Mouse (Mus musculus): Measurements from ENCODE around the gene Derl3. TPM values are rescaled to one million over a fixed set of nuclear protein-coding genes. Genes with fewer than 3 reads are reported as not detected.
"Not testable (repeated sequence)": the region's sequence is repeated elsewhere in the genome, so short reads cannot be mapped to it uniquely, and the experiment has no call there.

The Derl3 gene
- polyA plus RNA-seq, 1 experiment from 2014 or later, result 5.1 TPM

DNA sequence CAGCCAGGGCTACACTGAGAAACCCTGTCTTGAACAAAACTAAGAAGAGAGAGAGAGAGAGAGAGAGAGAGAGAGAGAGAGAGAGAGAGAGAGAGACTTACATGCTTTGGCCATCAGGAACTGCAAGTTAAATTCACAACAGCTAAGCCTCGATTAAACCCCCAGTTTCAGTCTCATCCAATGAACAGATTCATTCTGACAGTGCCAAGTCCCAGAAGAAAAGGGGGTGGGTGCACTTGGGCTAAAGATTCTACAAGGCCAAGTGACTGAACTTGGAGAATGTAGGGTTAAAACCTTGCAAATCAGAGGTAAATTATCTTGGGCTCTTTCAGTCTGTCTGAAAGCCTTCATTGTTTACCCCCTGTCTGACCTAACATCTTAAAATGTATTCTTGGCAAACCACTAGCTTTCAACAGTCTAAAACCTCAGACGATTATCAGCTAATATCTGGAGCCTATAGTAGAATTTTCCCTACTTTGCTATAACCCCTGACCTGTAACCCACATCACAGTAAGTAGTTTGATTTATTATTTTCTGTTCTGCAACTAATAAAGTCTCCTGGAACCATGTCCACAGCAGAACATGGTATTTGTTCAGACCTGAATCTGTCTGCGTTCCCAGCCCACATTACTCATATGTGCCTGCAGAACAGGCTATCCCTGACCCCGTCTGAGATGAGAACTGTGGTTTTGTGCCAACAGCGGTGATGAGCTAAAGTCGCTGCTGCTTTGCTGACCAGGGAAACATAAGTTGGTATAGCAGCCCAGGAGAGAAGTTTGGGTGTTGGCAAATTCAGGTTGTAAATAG is 12.2 kb upstream of the Derl3 start:
- no peak overlapping the region for H3K4me2 ChIP-seq
- no peaks in the 10 kb centered on the region for H3K4me1 ChIP-seq (replicated peaks; ENCODE audit: control insufficient read depth, insufficient read depth, low read length)
- no peaks in the 10 kb centered on the region for H3K9me3 ChIP-seq (ENCODE audit: control insufficient read depth, low read length)
- H3K4me3 ChIP-seq (ENCODE audit: low read depth, low read length), result no peak overlapping the region
- H3K9ac ChIP-seq (ENCODE audit: low read depth, low read length), result no peak overlapping the region
- peaks cover 4% of the 10 kb centered on the region; the same call in 1 of the 2 replicates for H3K27me3 ChIP-seq (replicated peaks; ENCODE audit: control insufficient read depth, insufficient read depth, low read length)
- ATAC-seq (replicated peaks; ENCODE audit: low FRiP score) (no peak), DNase-seq (ENCODE audit: low spot score) (no peak)
- 0 out of 2 replicates have a peak overlapping the region, but pooled peaks have one; percentile 38 for H3K27ac ChIP-seq (ENCODE audit: low read depth, low read length)
- WGBS, result 62% methylated on average over 6 of the region's 6 CpGs
- H3K36me3 ChIP-seq (ENCODE audit: control insufficient read depth, insufficient read depth, low read length), result no peaks in the 10 kb centered on the region

DNA sequence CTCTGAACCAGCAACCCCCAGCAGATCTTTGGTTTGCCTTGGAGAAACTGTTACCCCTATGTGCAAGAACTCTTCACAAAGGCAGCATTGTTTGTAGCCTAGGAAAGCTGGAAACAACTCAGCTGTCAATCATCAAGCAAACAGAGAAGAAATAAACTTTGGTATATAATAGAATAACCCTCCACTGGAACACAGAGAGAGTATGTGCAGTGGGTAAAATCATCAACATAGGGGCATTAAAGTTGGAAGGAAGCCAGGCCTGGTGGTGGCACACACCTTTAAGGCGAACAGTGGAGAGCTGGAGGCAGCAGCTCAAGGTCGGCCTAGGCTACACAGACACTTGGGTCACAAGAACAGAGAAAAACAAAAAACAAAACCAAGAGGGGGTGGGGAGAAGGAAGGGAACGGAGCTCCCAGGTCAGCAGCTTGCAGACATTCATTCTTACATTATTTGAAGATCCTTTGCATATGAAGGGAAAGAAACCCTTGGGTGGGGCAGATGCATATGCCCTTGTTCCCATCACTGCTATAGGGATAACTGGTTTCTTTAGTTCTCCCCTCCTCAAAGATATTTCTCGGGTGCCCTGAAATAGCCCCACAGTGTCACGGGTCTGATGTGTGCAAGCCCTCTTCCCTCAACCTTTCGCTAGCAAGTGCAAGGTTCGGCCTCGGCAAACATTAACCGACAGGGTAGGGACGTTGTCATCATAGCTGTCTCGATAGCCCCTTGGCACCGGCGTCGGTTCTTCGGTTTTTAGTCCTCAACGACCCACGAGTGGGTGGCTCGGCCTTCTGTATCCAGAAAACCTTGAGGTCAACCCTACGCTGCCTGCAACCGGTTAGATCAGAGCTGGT is 11.4 kb upstream of the Derl3 start:
- H3K9me3 ChIP-seq (ENCODE audit: control insufficient read depth, low read length), result no peaks in the 10 kb centered on the region
- no peaks in the 10 kb centered on the region for H3K4me1 ChIP-seq (replicated peaks; ENCODE audit: control insufficient read depth, insufficient read depth, low read length)
- no peak overlapping the region; the same call in 1 of the 2 replicates for H3K4me3 ChIP-seq (ENCODE audit: low read depth, low read length)
- H3K27ac ChIP-seq (ENCODE audit: low read depth, low read length), result peak overlapping the region; percentile 38
- 25% methylated on average over 20 of the region's 20 CpGs for WGBS
- no peaks in the 10 kb centered on the region for H3K36me3 ChIP-seq (ENCODE audit: control insufficient read depth, insufficient read depth, low read length)
- DNase-seq (ENCODE audit: low spot score) (peak; percentile 40), ATAC-seq (replicated peaks; ENCODE audit: low FRiP score) (peak; percentile 57; the same call in 1 of the 2 replicates)
- H3K27me3 ChIP-seq (replicated peaks; ENCODE audit: control insufficient read depth, insufficient read depth, low read length), result peaks cover 4% of the 10 kb centered on the region; the same call in 1 of the 2 replicates
- no peak overlapping the region for H3K9ac ChIP-seq (ENCODE audit: low read depth, low read length)
- H3K4me2 ChIP-seq, result peak overlapping the region; percentile 35

DNA sequence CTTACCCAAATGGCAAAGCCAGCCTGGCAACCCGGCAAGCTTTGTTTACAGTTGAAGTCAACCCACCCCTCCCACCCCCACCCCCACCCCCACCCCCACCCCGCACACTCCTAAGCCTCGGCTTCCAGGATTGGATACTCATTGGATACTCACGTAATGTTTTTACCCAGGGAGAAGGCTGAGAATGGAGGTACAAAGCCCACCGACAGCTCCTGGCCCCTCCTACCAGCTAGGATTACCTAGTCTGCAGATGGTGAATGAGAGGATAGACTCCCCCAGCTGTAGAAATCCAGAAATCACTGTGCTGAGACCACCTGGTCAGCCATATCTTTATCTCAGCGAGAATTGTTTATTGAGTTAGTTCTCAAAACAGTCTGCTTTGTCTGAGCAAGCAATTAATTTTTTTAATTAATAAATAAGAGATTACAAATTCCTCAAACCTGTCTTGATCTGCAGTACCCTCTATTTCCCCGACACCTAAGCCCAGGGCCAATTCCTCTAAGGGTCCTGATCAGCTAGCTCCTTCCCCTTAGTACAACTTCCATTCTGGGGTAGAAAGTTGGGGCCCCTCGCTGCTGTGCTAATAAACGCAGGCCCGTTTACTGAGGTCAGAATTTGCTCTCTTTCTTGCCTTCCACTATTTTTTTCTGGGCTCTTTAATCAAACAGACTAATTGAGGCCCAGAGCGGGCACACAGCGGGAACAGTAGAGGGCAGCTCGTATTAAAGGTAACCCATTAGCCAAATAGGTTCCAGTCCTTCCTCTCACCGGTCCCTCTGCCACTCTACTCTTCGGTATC is 10.6 kb upstream of the Derl3 start:
- H3K27ac ChIP-seq (ENCODE audit: low read depth, low read length), result peak overlapping the region; percentile 55
- DNase-seq (ENCODE audit: low spot score) (no peak), ATAC-seq (replicated peaks; ENCODE audit: low FRiP score) (peak; percentile 63; the same call in 1 of the 2 replicates)

DNA sequence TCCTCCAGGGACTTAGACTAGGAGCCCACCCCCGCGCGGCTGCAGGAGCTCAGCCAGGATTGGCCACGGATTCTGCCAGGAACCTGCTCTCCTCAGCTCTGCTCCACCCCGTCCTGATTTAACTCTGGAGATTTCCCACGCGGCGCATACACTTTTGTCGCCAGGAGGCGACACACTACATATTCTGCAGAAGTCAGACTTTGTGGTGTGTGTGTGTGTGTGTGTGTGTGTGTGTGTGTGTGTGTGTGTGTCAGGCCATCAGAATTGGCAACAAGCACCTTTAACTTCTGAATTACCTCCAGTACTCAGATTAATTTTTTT is 10.0 kb upstream of the Derl3 start:
- under 1% methylated on average over 10 of the region's 10 CpGs for WGBS
- H3K27ac ChIP-seq (ENCODE audit: low read depth, low read length), result peak overlapping the region; percentile 55

More for the DNA sequence above, 10.6 kb upstream of the Derl3 start:
- Histone ChIP-seq H3K9ac (ENCODE audit: low read depth, low read length) (no peak overlapping the region), H3K9me3 (ENCODE audit: control insufficient read depth, low read length) (no peaks in the 10 kb centered on the region), H3K4me2 (peak overlapping the region; percentile 50), H3K4me1 (replicated peaks; ENCODE audit: control insufficient read depth, insufficient read depth, low read length) (no peaks in the 10 kb centered on the region), H3K4me3 (ENCODE audit: low read depth, low read length) (peak overlapping the region; percentile 17), H3K27me3 (replicated peaks; ENCODE audit: control insufficient read depth, insufficient read depth, low read length) (peaks cover 4% of the 10 kb centered on the region; the same call in 1 of the 2 replicates), H3K36me3 (ENCODE audit: control insufficient read depth, insufficient read depth, low read length) (no peaks in the 10 kb centered on the region)
- 12% methylated on average over 15 of the region's 15 CpGs for WGBS

DNA sequence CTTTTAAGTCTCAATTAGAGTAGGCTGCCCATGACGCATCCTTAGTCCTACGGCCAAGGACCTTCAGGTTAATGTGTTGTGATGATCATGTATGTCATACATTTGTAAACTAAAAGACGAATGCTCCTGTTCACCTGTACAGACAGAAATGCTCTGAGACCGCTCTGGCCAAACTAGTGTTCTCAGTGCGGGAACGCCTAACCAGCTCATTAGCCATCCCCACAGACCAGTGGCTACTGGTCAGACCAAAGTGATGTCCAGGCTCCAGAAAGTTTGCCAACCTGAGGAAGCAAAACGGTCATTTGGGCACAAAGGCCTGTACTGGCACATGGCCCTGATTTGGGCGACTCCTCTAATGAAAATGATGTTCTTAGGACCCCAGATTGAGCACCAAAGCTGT is 8.5 kb upstream of the Derl3 start:
- DNase-seq (ENCODE audit: low spot score) (no peak), ATAC-seq (replicated peaks; ENCODE audit: low FRiP score) (no peak)
- Histone ChIP-seq H3K4me1 (replicated peaks; ENCODE audit: control insufficient read depth, insufficient read depth, low read length) (no peaks in the 10 kb centered on the region), H3K4me3 (ENCODE audit: low read depth, low read length) (no peak overlapping the region), H3K4me2 (no peak overlapping the region), H3K9ac (ENCODE audit: low read depth, low read length) (no peak overlapping the region), H3K27ac (ENCODE audit: low read depth, low read length) (no peak overlapping the region), H3K36me3 (ENCODE audit: control insufficient read depth, insufficient read depth, low read length) (no peaks in the 10 kb centered on the region), H3K27me3 (replicated peaks; ENCODE audit: control insufficient read depth, insufficient read depth, low read length) (peaks cover 4% of the 10 kb centered on the region; the same call in 1 of the 2 replicates), H3K9me3 (ENCODE audit: control insufficient read depth, low read length) (no peaks in the 10 kb centered on the region)
- WGBS, result 87% methylated on average over 8 of the region's 8 CpGs

More for the DNA sequence above, 10.0 kb upstream of the Derl3 start:
- H3K4me2 ChIP-seq, result peak overlapping the region; percentile 50
- H3K4me3 ChIP-seq (ENCODE audit: low read depth, low read length), result peak overlapping the region; percentile 17; the same call in 1 of the 2 replicates
- peaks cover 4% of the 10 kb centered on the region; the same call in 1 of the 2 replicates for H3K27me3 ChIP-seq (replicated peaks; ENCODE audit: control insufficient read depth, insufficient read depth, low read length)
- no peaks in the 10 kb centered on the region for H3K9me3 ChIP-seq (ENCODE audit: control insufficient read depth, low read length)
- H3K9ac ChIP-seq (ENCODE audit: low read depth, low read length), result no peak overlapping the region
- DNase-seq (ENCODE audit: low spot score), result no peak
- no peaks in the 10 kb centered on the region for H3K36me3 ChIP-seq (ENCODE audit: control insufficient read depth, insufficient read depth, low read length)
- H3K4me1 ChIP-seq (replicated peaks; ENCODE audit: control insufficient read depth, insufficient read depth, low read length), result no peaks in the 10 kb centered on the region
- peak; percentile 55 for ATAC-seq (replicated peaks; ENCODE audit: low FRiP score)

DNA sequence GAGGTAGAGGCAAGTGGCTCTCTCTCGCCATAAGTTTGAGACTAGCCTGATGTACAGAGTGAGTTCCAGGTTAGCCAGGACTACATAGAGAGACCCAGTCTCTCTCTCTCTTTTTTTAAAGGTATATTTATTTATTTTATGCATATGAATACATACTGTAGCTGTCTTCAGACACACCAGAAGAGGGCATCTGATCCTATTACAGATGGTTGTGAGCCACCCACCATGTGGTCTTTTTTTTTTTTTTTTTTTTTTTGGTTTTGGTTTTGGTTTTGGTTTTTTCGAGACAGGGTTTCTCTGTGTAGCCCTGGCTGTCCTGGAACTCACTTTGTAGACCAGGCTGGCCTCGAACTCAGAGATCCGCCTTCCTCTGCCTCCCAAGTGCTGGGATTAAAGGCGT is 5.7 kb upstream of the Derl3 start:
- ATAC-seq (replicated peaks; ENCODE audit: low FRiP score); H3K36me3 ChIP-seq (ENCODE audit: control insufficient read depth, insufficient read depth, low read length); H3K9me3 ChIP-seq (ENCODE audit: control insufficient read depth, low read length); H3K9ac ChIP-seq (ENCODE audit: low read depth, low read length); H3K4me3 ChIP-seq (ENCODE audit: low read depth, low read length); H3K4me2 ChIP-seq; DNase-seq (ENCODE audit: low spot score); H3K4me1 ChIP-seq (replicated peaks; ENCODE audit: control insufficient read depth, insufficient read depth, low read length); H3K27ac ChIP-seq (ENCODE audit: low read depth, low read length); H3K27me3 ChIP-seq (replicated peaks; ENCODE audit: control insufficient read depth, insufficient read depth, low read length): not testable (repeated sequence)
- WGBS, result 81% methylated on average over 5 of the region's 5 CpGs

DNA sequence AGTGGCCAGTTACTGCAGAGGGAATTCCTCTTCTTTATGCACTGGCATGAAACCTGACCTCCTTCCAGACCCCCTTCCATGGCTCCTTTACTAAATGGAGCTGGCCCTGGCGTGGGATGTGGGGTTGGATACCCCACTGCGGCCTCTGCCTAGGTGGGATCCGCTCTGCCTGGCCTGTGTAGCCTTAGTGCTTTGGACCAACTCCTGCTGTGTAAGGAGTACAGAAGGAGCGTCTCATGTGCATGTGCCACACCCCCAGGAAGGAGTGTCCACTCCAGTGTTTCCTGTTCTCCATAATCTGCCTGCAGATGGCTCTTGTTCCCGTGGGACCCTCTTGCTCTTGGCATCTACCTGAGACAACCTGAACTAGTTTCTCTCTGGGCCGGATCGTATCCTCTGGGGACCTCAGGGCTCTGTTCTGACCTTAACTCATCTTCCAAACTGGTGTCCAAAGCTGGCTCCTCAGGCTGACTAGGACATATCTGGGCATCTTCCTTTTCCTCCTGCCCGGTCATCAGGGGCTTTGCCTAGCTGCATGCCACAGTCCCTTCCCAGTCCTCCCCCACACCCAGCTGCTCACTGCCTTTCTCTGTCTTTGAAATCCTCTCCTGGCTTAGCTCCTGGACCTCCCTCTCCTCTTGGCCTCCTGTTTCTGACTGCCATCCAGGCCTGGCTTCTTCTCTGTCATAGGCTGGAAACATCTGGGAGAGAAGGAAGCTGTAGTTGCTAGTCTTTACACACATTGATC is 3.6 kb upstream of the Derl3 start:
- ATAC-seq (replicated peaks; ENCODE audit: low FRiP score) (no peak), DNase-seq (ENCODE audit: low spot score) (no peak)
- 51% methylated on average over 8 of the region's 8 CpGs for WGBS
- Histone ChIP-seq H3K27ac (ENCODE audit: low read depth, low read length) (no peak overlapping the region), H3K4me2 (no peak overlapping the region), H3K9me3 (ENCODE audit: control insufficient read depth, low read length) (no peaks in the 10 kb centered on the region), H3K9ac (ENCODE audit: low read depth, low read length) (no peak overlapping the region), H3K27me3 (replicated peaks; ENCODE audit: control insufficient read depth, insufficient read depth, low read length) (no peaks in the 10 kb centered on the region), H3K36me3 (ENCODE audit: control insufficient read depth, insufficient read depth, low read length) (peaks cover 4% of the 10 kb centered on the region; the same call in 1 of the 2 replicates), H3K4me1 (replicated peaks; ENCODE audit: control insufficient read depth, insufficient read depth, low read length) (peaks cover 12% of the 10 kb centered on the region), H3K4me3 (ENCODE audit: low read depth, low read length) (no peak overlapping the region)
